Mouse (Mus musculus): ENCODE measurements around the gene Col27a1. TPM values are rescaled to one million over a fixed set of nuclear protein-coding genes. Genes with fewer than 3 reads are reported as not detected.

Gene Col27a1
- polyA plus RNA-seq, 1 experiment = 8.0 TPM

DNA sequence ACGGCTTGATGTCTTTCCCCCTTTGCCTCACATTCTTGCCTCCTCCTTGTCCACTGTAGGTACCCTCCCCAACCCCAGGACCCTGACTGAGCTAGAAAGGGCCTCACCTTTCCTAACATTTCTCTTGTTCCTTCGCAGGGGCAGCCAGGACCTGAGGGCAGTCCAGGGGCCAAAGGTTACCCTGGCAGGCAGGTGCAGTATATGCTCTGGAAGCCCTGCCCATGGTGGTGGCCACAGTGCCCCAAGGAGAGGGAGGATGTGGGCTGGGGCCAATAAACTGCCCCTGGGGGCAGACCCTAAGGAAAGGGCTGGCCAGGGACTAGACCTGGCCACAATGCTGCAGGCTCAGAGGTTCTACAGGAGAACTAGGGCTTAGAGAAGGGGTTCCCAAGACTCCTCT lies 40.3 kb downstream of the Col27a1 start:
- DNase-seq (ENCODE audit: extremely low spot score in 1 of 2, low spot score in 1 of 2) = no peak

DNA sequence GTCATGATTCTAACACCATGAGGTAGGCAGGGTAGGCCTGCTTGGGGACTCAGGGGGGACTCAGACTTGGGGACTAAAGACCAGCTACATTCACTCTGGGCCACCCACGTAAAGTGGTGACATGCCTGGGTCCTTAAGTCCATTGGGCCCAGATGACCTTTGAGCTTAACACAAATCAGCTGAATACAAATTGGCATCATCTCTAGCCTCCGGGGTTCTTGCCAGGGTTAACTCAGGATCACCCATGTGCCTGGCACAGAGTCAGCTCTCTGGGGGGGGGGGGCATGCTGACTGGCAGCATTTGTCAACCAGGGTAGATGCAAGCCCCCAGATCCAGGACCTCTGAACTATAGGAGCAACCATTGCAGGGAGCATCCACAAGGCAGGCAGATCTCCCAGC lies 42.6 kb downstream of the Col27a1 start:
- no peak for DNase-seq (ENCODE audit: extremely low spot score in 1 of 2, low spot score in 1 of 2)

DNA sequence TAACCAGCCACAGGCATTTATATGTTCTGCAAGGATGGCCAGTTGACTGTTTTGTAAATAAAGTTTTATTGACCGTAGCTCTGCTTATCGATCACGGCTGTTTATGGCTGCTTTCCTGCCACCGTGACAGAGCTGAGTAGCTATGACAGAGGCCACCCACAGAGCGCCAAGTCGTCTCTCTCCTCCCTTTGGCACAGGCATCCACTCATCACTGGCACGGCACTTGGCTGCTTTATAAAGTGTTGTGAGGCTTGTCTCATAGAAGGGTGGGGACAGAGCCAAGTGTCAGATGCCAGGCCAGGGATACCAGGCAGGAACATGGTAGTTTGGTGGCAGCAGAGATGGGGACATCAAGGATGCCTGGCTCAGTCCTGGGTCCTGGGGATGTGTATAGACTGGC lies 43.5 kb downstream of the Col27a1 start:
- DNase-seq (ENCODE audit: extremely low spot score in 1 of 2, low spot score in 1 of 2) = no peak

DNA sequence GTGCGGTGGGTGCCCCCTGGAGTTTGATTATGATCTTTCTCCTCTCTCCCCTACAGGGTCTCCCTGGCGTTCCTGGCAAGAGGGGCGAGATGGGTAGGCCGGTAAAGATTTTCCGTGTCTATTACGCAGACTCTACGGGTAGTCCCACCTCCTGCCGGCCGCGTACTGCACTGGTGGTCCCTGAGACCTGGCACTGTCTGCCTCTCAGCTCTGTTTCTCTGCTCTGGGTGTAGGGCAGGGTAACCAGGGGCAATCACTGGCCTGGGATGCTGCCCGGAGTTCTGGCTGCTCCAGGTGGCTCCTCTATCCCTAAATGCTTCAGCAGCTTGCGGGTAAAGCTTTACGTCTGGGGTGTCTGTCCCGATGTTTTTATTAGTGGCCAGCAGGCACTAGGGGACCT lies 44.3 kb downstream of the Col27a1 start:
- DNase-seq (ENCODE audit: extremely low spot score in 1 of 2, low spot score in 1 of 2) = no peak

DNA sequence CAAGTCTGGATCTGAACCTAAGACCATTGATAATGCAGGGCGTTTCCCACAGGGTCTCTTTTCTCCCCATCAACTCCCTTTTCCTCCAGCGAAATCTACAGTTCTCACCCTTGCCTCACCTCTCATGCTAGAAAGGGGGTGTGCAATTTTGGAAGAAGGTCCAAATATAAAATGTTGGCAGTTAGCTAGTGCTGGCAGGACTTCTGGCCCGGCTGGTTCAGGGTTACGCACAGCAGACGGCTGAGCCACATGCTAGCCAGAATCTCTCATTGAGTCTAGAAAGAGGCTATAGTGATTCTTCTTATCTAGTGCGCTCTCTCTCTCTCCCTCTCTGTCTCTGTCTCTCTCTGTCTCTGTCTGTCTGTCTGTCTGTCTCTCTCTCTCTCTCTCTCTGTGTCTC lies 45.3 kb downstream of the Col27a1 start:
- DNase-seq (ENCODE audit: extremely low spot score in 1 of 2, low spot score in 1 of 2) = no peak

DNA sequence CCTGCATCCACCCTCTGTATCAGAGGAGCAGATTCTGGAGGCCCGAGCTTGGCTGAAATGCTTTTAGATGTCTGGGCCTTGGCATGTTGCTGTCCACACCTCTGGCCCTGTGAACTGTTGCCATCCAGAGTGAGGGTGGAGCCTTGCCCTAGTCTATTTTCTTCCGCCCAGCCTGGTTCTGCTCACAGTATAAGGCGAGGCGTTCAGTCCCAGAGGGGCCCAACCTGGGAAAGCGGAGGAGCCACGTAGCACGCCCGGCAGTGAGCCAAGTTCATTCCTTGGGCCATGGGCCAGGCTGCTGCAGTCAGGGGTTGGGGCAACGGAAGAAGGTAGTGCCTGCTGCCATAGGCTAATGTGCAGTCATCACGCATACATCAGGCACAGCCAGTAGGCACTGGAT lies 46.7 kb downstream of the Col27a1 start:
- no peak for DNase-seq (ENCODE audit: extremely low spot score in 1 of 2, low spot score in 1 of 2)

DNA sequence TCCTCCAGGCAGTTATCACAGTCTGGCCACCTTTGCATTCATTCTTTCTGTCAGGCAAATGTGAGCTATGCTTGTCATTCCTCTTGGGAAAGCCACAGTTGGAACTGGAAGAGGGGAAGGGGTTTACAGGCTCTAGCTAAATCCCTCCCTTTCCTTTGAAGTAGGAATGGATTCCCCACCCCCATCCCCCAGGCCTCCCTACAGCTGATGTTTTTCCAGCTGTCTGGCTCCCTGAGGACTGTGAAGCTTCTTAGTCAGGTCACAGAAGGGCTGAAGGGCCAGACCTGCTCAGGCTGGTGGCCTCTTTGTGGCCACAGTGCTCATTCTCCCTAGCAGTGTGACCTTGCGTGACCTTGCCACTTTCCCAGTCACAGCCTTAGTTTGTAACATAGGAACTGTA lies 49.1 kb downstream of the Col27a1 start:
- DNase-seq (ENCODE audit: extremely low spot score in 1 of 2, low spot score in 1 of 2) = no peak

DNA sequence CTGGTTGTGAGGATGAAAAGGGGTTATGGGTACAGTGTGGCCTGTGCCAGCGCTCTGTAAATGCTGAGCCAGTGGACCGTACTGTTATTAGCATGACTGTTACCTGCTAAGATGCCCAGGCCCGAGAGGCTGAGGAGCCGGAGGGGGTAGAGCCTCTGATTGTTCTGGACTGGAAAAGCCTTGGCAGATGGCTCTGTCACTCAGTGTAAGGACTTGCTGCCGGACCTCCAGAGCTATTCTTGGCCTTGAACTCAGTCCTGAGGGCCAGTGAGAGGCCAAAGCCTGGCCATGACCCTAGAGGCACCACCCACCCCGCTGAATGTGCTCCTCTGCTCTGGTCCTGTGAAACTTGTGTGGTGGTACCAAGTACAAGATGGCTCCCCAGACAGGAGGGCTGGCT lies 52.5 kb downstream of the Col27a1 start:
- DNase-seq (ENCODE audit: extremely low spot score in 1 of 2, low spot score in 1 of 2) = no peak

DNA sequence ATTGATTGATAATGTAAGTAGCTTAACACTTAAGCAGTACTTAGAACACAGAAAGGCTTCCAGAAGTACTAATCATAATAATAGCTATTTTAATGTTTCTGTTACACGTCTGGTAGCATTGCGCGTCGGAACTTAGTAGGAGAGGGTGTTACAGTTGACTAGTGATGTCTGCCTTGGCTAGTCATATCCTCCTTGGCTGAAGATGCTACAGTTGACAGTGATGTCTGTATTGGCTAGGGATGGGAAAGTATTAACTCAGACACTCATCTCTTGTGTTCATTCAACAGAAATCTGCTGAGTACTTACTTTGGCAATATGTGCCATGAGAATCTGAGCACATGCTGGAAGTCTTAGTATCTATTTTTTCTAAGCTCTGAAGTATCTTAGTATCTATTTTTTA lies 53.3 kb downstream of the Col27a1 start:
- no peak for DNase-seq (ENCODE audit: extremely low spot score in 1 of 2, low spot score in 1 of 2)

DNA sequence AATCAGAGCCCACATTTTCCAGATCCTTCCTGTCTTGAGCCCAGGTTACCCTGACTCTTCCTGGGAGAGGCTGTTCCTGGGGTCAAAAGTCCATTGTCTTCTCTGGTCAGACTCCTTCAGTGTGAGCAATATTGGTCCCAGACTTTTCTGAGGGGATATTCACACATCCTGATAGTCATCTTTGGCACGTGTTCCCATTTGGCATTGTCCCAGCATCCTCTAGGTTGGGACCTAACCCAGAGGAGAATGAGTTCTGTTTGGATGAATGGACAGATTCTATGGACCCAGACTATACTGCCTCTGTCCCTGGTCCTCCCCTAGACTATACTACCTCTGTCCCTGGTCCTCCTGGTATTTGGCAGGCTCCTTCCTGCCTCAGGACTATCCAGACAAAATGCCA lies 53.8 kb downstream of the Col27a1 start:
- DNase-seq (ENCODE audit: extremely low spot score in 1 of 2, low spot score in 1 of 2) = no peak

DNA sequence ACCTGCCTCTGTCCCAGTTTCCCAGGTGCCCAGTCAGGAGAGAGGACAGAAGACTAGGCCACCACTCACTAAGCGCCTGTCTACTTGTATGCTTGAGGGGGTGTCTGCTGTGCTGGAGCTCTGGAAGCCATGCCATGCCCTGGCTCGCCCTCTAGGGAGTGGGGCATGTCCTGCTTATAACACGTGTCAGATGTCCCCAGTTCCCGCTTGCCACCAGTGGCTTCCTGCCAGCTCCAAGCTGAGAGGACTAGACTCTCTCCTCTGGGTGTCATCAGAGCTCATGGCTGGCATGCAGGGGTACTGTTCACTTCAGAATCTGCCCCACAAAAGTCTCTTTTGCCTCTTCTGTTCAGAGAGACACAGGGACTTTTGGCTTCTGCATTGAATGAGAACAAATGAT lies 55.0 kb downstream of the Col27a1 start:
- DNase-seq (ENCODE audit: extremely low spot score in 1 of 2, low spot score in 1 of 2) = no peak

DNA sequence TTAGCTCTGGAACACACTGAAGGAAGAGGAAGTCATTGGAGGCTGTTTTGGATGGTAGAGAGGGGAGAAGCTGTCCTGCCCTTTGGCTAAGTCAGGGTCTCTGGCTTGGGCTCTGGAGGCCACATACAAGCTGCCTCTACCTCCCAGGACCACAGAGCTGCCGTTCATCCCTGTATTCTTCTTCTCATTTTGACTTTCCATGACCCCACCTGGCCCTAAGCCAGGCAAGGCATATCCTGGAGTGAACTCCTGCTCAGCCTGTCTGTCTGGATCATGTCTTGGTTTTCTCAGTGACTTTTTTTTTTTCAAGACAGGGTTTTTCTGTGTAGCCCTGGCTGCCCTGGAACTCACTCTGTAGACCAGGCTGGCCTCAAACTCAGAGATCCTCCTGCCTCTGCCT lies 60.7 kb downstream of the Col27a1 start:
- DNase-seq (ENCODE audit: extremely low spot score in 1 of 2, low spot score in 1 of 2) = no peak

DNA sequence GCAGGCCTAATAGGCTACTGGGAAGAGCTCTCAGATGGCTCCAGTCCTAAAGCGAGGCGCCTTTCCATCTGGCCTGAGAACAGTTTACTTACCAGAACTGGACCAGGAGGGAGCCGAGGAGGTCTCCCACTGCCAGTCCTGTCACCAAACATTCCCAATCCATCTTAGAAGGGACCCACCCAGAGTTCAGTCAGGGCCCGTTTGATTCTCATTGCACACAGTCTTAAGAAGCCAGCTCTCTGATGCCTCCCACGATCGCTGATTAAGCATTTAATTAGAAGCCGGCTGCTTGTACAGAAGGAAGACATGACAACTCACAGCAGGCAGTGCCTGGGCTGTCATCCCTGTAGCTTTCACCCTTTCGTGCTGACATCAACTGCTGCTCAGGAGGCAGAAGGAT lies 61.4 kb downstream of the Col27a1 start:
- DNase-seq (ENCODE audit: extremely low spot score in 1 of 2, low spot score in 1 of 2) = peak in 1 of 2 experiments; percentile 37

DNA sequence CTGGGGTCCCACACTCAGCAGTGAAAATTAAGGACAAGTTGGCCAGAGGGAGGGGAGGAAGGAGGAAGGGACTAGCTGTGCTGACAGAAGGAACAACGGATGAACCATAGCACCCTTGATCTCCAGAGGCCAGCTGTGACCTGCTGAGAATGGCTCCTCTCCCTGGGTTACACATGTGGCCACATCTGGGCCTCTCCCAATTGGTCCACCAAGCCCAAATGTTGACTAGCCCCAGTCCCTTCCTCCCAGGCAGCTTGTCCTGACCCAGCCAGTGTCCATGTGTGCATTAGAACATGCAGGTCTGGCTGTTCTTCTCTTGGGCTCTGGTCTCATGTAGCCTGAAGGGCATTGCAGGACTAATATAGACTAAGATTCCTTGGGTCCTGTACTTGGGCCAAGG lies 62.8 kb downstream of the Col27a1 start:
- no peak for DNase-seq (ENCODE audit: extremely low spot score in 1 of 2, low spot score in 1 of 2)

DNA sequence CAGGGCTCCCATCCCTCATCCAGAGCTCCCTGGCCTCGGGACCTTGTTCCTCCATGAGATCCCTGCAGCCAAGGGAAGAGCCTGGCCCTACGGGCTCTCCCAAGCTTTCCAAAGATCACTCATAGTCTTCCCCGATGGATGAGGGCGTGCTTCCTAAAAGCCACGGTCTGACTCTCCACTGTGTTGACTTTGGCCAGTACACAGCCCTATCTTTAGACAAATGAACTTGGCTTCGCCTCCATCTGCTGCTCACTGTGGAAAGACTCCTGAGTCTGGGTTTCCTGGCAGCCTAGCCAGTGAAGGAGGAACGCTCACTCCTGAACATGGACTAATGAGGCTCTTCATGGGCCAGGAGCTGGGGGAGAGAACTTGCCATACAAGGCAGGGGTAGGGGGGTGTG lies 65.0 kb downstream of the Col27a1 start:
- DNase-seq (ENCODE audit: extremely low spot score in 1 of 2, low spot score in 1 of 2) = no peak

DNA sequence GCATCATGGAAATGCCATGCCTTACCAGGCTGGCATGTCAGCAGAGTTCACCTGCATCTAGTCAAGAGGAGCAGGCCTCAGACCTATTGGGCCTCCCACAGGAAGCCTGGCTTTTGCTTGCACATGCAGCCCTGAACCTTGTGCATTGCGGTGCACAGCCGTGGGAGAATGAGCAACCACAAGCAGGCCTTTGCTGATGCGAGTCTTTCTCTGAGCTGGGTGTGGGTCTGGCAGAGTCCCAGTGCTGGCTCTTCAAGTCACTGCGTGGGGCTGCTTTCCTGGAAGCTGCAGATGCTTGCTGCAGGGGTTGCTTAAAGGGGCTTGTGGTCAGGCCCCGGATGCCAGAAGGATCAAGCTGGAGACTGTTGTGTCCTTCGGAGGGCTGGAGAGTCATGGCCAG lies 67.9 kb downstream of the Col27a1 start:
- no peak for DNase-seq (ENCODE audit: extremely low spot score in 1 of 2, low spot score in 1 of 2)

DNA sequence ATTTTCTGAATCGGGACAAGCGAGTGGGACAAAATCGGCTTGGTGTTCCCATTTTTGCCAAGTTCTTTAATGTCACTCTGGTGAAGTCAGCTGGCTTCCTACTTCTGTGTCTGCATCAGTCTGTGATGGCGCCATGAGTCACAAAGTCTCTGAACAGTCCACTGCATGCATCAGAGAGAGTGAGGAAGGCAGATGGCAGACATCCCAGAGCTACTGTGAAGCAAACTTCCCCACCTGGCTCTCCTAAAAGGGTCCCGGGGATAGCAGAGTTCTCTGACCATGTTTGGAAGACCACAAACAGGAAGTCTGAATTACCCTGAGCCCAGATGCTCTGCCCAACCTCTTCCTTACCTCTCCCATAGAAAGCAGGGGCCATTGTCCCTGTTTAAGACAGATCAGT lies 69.5 kb downstream of the Col27a1 start:
- DNase-seq (ENCODE audit: extremely low spot score in 1 of 2, low spot score in 1 of 2) = peak in 1 of 2 experiments; percentile 52

DNA sequence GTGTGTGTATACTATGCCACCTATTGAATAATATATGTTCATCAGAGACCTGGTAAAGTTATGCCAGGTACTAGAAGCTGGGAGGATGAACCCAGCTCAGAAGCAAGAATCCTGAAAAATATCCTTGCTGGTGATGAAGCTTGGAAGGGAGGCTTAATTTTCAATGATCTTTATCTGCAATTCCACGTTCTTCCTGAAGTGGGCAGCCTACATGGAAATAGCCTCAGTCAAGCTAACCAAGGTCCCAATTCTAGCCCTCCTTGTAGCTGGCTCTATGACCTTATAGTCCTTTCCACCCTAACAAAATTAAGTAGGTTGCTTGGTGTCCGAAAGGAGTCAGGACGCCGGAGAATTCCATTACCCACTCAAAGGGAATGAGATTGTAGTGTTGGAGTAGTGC lies 72.2 kb downstream of the Col27a1 start:
- DNase-seq (ENCODE audit: extremely low spot score in 1 of 2, low spot score in 1 of 2) = no peak

DNA sequence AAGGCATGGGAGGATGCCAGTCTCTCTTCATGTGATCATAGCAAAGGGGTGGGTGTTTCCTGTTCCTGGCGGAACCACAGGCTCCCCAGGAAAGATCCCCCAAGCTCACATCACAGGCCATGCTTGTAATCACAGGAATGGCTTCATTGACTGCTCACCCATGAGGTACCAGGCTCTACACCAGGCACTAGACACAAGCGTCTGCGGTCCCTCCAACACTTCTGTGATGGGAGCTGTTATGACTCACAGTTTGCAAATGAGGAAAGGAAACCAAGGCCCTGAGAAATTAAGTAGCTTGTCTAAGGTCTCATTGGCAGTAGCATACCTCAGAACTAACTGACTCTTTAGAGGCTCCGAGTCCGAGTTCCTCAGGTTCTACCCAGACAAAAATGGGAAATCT lies 74.7 kb downstream of the Col27a1 start:
- no peak for DNase-seq (ENCODE audit: extremely low spot score in 1 of 2, low spot score in 1 of 2)

DNA sequence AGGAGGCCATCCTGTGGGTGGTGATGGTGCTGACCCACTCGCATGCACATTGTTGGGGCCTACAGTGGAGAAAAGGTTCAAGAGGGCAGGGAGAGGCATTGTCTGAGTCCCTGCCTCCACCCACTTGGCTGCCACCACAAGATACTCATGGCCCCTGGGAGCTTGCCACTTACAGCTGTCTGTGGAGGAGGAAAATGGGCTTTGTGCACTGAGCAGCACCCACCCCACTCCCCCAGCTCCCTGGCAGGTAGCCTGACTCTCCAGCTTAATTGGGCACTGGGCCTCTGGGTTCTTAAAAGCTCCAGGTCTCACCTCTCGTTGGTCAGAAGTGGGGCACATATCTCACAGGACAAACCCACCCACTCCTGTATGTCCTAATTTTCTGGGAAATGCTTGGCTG lies 76.3 kb downstream of the Col27a1 start:
- DNase-seq (ENCODE audit: extremely low spot score in 1 of 2, low spot score in 1 of 2) = peak in 1 of 2 experiments; percentile 53

DNA sequence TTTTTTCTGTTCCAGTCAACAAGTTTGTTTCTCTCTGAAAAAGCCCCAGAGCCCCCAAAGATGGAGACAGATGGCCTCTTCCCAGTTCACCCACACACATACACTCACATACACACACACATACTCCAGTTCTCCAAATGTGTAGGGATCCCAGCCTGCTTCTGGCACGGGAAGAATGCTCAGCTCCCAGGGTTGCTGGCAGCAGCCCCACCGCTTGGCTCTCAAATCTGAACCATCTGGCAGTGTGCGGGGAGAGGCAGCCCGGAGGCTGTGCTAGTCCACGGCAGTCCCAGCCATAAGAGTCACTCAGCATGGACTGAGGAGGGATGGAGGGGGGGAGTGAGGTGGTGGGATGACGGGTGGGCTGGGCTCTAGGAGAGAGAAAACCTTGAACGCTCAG lies 77.3 kb downstream of the Col27a1 start:
- peak; percentile 89 to 95 for DNase-seq (ENCODE audit: extremely low spot score in 1 of 2, low spot score in 1 of 2)

DNA sequence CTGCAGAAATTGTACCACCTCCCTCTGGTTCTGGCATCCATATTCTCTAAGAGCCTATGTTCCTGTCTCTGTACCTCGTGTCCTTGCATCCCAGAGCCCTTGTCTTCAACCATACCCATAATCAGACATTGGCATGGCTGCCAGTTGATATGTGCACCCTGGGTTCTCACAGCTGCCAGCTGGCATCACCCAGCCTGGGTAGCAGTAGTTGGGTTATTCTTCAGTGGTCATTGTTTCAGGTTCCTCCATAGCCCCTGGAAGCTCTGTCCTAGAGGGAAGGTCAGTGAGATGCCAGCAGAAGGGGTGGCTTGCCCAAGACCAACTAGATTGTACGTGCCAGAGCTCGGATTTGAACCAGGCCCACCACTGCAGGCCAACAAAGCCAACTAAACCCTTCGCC lies 77.9 kb downstream of the Col27a1 start:
- no peak for DNase-seq (ENCODE audit: extremely low spot score in 1 of 2, low spot score in 1 of 2)

DNA sequence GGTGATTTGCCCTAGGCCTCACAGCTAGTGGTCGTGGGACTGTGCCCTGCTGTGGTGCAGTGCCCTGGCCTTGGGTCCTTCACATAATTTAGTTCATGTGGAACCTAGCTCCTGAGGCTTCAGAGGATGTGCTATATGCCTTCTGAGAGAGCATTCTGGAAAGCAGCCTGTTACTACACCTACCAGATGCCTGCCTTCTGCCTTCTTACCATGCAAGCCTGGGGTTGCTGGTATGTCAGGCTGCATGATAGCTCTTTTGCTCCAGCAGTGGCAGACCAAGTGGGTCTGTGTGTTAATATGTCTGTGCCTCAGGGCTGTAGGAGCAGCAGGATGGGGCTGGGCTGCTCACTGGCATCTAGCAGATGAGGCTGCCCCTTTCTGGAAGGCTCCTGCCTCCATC lies 81.8 kb downstream of the Col27a1 start:
- no peak for DNase-seq (ENCODE audit: extremely low spot score in 1 of 2, low spot score in 1 of 2)

DNA sequence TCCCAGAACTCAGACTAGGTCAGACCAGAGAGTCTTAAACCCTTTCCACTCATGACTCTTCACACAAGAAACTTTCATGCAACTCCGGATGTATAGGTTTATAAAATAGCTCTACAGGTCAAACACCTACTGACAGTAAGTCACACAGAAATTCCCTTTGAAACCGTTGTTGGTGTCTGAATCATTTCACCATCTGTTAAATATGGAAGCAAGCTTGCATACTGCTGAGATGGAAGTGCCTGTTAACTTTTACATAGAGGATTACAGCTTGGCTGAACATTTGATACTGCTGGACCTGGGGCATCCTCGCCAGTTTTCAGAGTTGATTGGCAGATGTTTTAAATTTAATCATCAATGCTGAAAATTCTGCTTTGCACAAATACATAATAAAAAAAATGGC lies 82.5 kb downstream of the Col27a1 start:
- no peak for DNase-seq (ENCODE audit: extremely low spot score in 1 of 2, low spot score in 1 of 2)
